Mouse (Mus musculus) embryonic fibroblast, embryonic 13.5 days (primary cell): ENCODE results near the gene Trhr2.

ENCODE experiments used
- CTCF ChIP-seq: IDR thresholded peaks from 2 replicates; pipeline ENCODE4 v1.5.1; 2011; ENCODE audit warnings: mild to moderate bottlenecking, control low read depth, low read length, moderate library complexity, borderline replicate concordance; ENCODE audit not compliant: insufficient read depth
- POLR2A ChIP-seq: IDR thresholded peaks from 2 replicates; pipeline ENCODE4 v1.6.1; 2011; ENCODE audit warnings: low read depth, mild to moderate bottlenecking, control low read depth, low read length, moderate library complexity

- TF ChIP-seq POLR2A, result no peak
- no peak for TF ChIP-seq CTCF
These were observed at the start of gene Trhr2 for GRCm38 (mm10) chr8:122360696-122361416.
